Mouse (Mus musculus) liver, embryonic 14.5 days (tissue): ENCODE data around the gene Rad51.
A peak's percentile ranks its signal among the peaks of the same experiment; 100 is the strongest.

Source experiments
- CTCF ChIP-seq: IDR thresholded peaks from 2 replicates; pipeline ENCODE4 v1.5.1; 2016; ENCODE audit warnings: antibody characterized with exemption, low read depth, control low read depth
- EP300 ChIP-seq: IDR thresholded peaks from 2 replicates; pipeline ENCODE4 v1.6.1; 2016; ENCODE audit warnings: antibody characterized with exemption, low read depth

- TF ChIP-seq CTCF (0 out of 2 replicates have a peak, but pooled peaks have one; percentile 27), EP300 (no peak)
Measured at GRCm38 (mm10) chr2:119176761-119177160, 64.2 kb downstream of the Rad51 start.
